Comparison of ENCODE assay signal across 7 mouse cellular contexts in the genomic region with DNA sequence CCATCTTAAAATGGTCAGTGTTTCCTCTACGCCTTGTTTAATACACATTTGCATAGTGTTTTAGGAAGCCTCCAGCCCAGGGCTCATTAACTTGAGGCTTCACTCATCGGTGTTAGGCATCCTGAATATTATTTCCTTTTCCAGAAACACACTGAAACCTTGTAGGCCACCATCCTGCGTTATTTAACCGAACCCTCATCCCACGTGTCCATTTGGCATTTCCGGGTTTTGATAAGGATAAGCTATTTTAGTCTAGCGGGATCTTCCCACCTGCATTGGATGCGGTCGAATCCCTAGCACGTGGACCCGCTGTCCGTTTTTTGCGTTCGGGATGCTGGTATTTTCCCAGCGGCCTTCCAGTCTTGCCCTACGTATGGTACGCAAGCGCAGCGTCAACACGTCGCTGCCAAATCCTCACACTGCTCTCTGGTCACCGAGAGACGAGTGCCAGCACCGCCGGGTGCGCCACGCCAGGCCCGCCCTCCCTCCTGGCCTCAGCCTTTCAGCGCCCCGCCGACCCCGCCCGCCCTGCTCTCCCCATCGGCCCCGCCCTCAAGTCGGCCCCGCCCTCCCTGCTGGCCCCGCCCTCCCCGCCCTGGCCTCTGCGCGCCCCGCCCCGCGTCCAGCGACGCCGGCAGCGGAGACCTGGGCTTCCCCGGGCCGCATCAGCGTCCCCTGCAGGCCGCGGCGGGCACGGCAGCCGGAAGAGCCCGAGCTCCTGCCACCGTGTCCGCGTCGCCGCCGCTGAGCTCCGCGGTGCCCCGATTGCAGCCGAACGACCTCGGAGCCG. TPM values are rescaled to one million over a fixed set of nuclear protein-coding genes. Genes with fewer than 3 reads are reported as not detected.
DNase-seq lines count a peak whose midpoint lies in the region; ATAC-seq and TF ChIP-seq lines count a peak whose summit lies in the region.

TSS of gene Fam160b1 (plus strand) at position 340 of the 790 bp plus-strand sequence.

- H3K4me1 ChIP-seq in intestine, postnatal 0 days (replicated peaks; ENCODE audit: control insufficient read depth, insufficient read depth, low read length) = peaks cover 19% of the 10 kb centered on the region
- H3K4me1 ChIP-seq in midbrain, embryonic 12.5 days = peaks cover 49% of the 10 kb centered on the region
- peaks cover 26% of the 10 kb centered on the region for H3K4me1 ChIP-seq in small intestine, adult 2 months (ENCODE audit: control insufficient read depth, insufficient read depth, insufficient read length, low read length)

- peak within 1 kb of the TSS; percentile 60 for H3K4me2 ChIP-seq in intestine, postnatal 0 days (replicated peaks; ENCODE audit: low read depth)
- H3K4me2 ChIP-seq in midbrain, embryonic 12.5 days (replicated peaks) = peak within 1 kb of the TSS; percentile 60

- H3K36me3 ChIP-seq in intestine, postnatal 0 days (ENCODE audit: control insufficient read depth, insufficient read depth) = no peaks in the 10 kb centered on the region; the same call in 1 of the 2 replicates
- no peaks in the 10 kb centered on the region for H3K36me3 ChIP-seq in midbrain, embryonic 12.5 days
- no peaks in the 10 kb centered on the region for H3K36me3 ChIP-seq in small intestine, adult 2 months (ENCODE audit: control insufficient read depth, insufficient read depth, low read length)

- peak; percentile 94 for DNase-seq in adrenal gland, adult 8-10 months
- peak; percentile 100 for DNase-seq in embryo, embryonic 9.5 days (ENCODE audit: extremely low spot score)
- DNase-seq in gastrocnemius, postnatal 4 days (ENCODE audit: low spot score in 2 of 2) = peak; percentile 89 to 94
- DNase-seq in left cerebral cortex, postnatal 4 days = peak; percentile 97

- peak; percentile 42; the same call in 1 of the 2 replicates for TF ChIP-seq POLR2A in small intestine, adult 2 months (IDR thresholded peaks at IDR 0.05; ENCODE audit: low read depth, low read length)

- ATAC-seq in intestine, postnatal 0 days = peak; percentile 90
- ATAC-seq in midbrain, embryonic 12.5 days (ENCODE audit: low FRiP score, low read depth) = peak; percentile 93

- WGBS in intestine, postnatal 0 days = under 1% methylated on average over 51 of the region's 70 CpGs
- 1% methylated on average over 59 of the region's 70 CpGs for WGBS in midbrain, embryonic 12.5 days
- under 1% methylated on average over 61 of the region's 70 CpGs for WGBS in small intestine, adult 2 months

- peak within 1 kb of the TSS; percentile 98 for H3K4me3 ChIP-seq in intestine, postnatal 0 days (ENCODE audit: low read depth, low read length)
- H3K4me3 ChIP-seq in midbrain, embryonic 12.5 days = peak within 1 kb of the TSS; percentile 68
- peak within 1 kb of the TSS; percentile 86 for H3K4me3 ChIP-seq in small intestine, adult 2 months (ENCODE audit: low read depth, low read length)

- H3K27me3 ChIP-seq in intestine, postnatal 0 days (replicated peaks; ENCODE audit: control insufficient read depth, insufficient read depth, low read length) = no peaks in the 10 kb centered on the region
- H3K27me3 ChIP-seq in midbrain, embryonic 12.5 days = no peaks in the 10 kb centered on the region
- H3K27me3 ChIP-seq in small intestine, adult 2 months (ENCODE audit: control insufficient read depth, insufficient read depth, low read length) = no peaks in the 10 kb centered on the region

- H3K9me3 ChIP-seq in intestine, postnatal 0 days (ENCODE audit: control insufficient read depth) = no peaks in the 10 kb centered on the region
- no peaks in the 10 kb centered on the region for H3K9me3 ChIP-seq in midbrain, embryonic 12.5 days

- intact Hi-C loops in left cerebral cortex, postnatal 4 days (cut with DNase I) = loop anchor here (10.0 kb wide), 1 partner anchor 274 kb away; no protein-coding TSS in a partner anchor

- peak within 1 kb of the TSS; percentile 99 for H3K27ac ChIP-seq in intestine, postnatal 0 days (ENCODE audit: low read depth, low read length)
- peak within 1 kb of the TSS; percentile 94 for H3K27ac ChIP-seq in midbrain, embryonic 12.5 days (replicated peaks)
- H3K27ac ChIP-seq in small intestine, adult 2 months (ENCODE audit: insufficient read depth, low read depth, low read length) = peak within 1 kb of the TSS; percentile 89

- TF ChIP-seq CTCF in intestine, postnatal 0 days (IDR thresholded peaks at IDR 0.05; ENCODE audit: low read depth) = peak; percentile 85
- peak; percentile 59; the same call in 1 of the 2 replicates for TF ChIP-seq CTCF in small intestine, adult 2 months (IDR thresholded peaks at IDR 0.05; ENCODE audit: extremely low read depth, insufficient read length, insufficient replicate concordance, low read depth, low read length)

- peak within 1 kb of the TSS; percentile 99 for H3K9ac ChIP-seq in intestine, postnatal 0 days (ENCODE audit: low read depth, low read length)
- H3K9ac ChIP-seq in midbrain, embryonic 12.5 days (replicated peaks) = peak within 1 kb of the TSS; percentile 94

RNA-seq across cellular contexts. Expression of gene Fam160b1, which starts in this region (rescaled TPM):
- 10 to 100 TPM; 20.8 to 26.1 (median 24.4) TPM for total RNA-seq in adrenal gland, adult 8-10 months (2022)
- total RNA-seq in gastrocnemius, postnatal 4 days (2021) = 10 to 100 TPM; 15.7 to 17.2 TPM
- polyA plus RNA-seq in intestine, postnatal 0 days (2015; fragmentation: Nextera tagmentation; extraction: Ambion mirVana) = 13.9 and 14.9 TPM in 2 replicates
- total RNA-seq in left cerebral cortex, postnatal 4 days (2021) = 10 to 100 TPM; 27.9 to 30.4 TPM
- 17.7 and 19.1 TPM in 2 replicates for polyA plus RNA-seq in midbrain, embryonic 12.5 days (2016; fragmentation: Nextera tagmentation; extraction: Ambion mirVana)
- polyA plus RNA-seq in small intestine, adult 2 months (2012; rRNA removed) = 6.4 and 11.5 TPM in 2 replicates

Comparison
In these comparisons a context has a peak if more than half of its experiments do, and no peak if none do; other contexts are left out.
1. Peak in every context shown above with its lines: DNase-seq, ATAC-seq, H3K4me3 ChIP-seq and H3K27ac ChIP-seq.